Mouse (Mus musculus): Measurements from ENCODE around the gene Hmgb4.

GRCm38 (mm10) chr4:128270931-128271330 is 10.2 kb upstream of the Hmgb4 start:
- TF ChIP-seq CTCF (IDR thresholded peaks at IDR 0.05; ENCODE audit: insufficient read depth, low read length) (no peak), POLR2A (IDR thresholded peaks at IDR 0.05; ENCODE audit: borderline replicate concordance, extremely low read depth, low read depth, low read length) (no peak)

Data from lung, adult 2 months (tissue).